Comparison of ENCODE assay signal across 27 mouse cellular contexts in the genomic region with DNA sequence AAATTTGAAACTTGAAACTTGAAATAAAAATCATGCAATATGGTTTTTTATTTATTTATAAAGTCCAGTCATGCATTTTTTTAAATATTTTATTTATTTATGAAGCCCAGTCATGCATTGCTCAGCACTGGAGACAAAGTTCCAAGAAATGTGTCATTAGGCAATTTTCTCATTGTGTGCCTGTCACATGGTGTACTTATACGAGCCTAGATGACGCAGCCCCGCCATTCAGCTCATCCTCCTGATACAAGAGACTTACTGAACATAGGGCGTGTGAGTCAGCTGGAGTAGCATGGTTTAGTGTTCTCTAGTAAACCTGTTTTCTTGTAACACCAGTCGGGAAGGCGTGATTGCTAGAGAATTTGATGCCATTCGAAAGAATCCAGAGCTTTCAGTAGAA. TPM values are rescaled to one million over a fixed set of nuclear protein-coding genes. Genes with fewer than 3 reads are reported as not detected.
DNase-seq lines count a peak whose midpoint lies in the region; ATAC-seq and TF ChIP-seq lines count a peak whose summit lies in the region.
"Had no signal": no experiment of that assay in that cellular context is flagged by ENCODE, and none has a peak within 500 bp of the region (broad histone marks: within the 10 kb centered on the region; RNA-seq: fewer than 3 reads in every experiment).

No protein-coding gene starts in this region.

- DNase-seq in heart, adult 11 months = peak; percentile 71
- no peak for DNase-seq in heart, postnatal 36 days
- no peak for DNase-seq in cerebellum, postnatal 25 days
- DNase-seq: cerebellum, adult 8-10 months; gastrocnemius, adult 2 months; heart, adult 18-20 months; heart, postnatal 4 days; kidney, adult 11 months; kidney, postnatal 10 days; right cerebral cortex, adult 18-20 months; thymus, postnatal 14 days had no signal

- no peak overlapping the region for H3K9ac ChIP-seq in liver, embryonic 15.5 days
- H3K9ac ChIP-seq in forebrain, embryonic 12.5 days = no peak overlapping the region
- H3K9ac ChIP-seq: embryonic facial prominence, embryonic 12.5 days; heart, embryonic 13.5 days; hindbrain, embryonic 15.5 days; limb, embryonic 15.5 days; midbrain, embryonic 13.5 days; neural tube, embryonic 13.5 days had no signal

- peaks cover 3% of the 10 kb centered on the region; the same call in 1 of the 2 replicates for H3K4me1 ChIP-seq in embryonic fibroblast, embryonic 13.5 days (ENCODE audit: control insufficient read depth, insufficient read depth, low read length)
- H3K4me1 ChIP-seq in liver, embryonic 15.5 days (replicated peaks) = peaks cover 54% of the 10 kb centered on the region
- H3K4me1 ChIP-seq in forebrain, embryonic 12.5 days = no peaks in the 10 kb centered on the region
- H3K4me1 ChIP-seq: embryonic facial prominence, embryonic 12.5 days; heart, embryonic 13.5 days; limb, embryonic 15.5 days; midbrain, embryonic 13.5 days had no signal

- intact Hi-C loops in heart, postnatal 36 days (cut with DNase I) = loop anchor here (5.0 kb wide), 1 partner anchor 54 kb away; no protein-coding TSS in a partner anchor

- no peak for ATAC-seq in liver, embryonic 15.5 days (ENCODE audit: insufficient read depth)
- no peak for ATAC-seq in forebrain, embryonic 12.5 days (ENCODE audit: low FRiP score)
- no peak for ATAC-seq in erythroblast, adult 5-6 weeks (replicated peaks; ENCODE audit: low FRiP score, poor library complexity, severe bottlenecking)
- ATAC-seq: lung, postnatal 0 days; midbrain, embryonic 13.5 days had no signal

- H3K27me3 ChIP-seq in C2C12 (ENCODE audit: control insufficient read depth, insufficient read depth, insufficient read length) = no peaks in the 10 kb centered on the region
- H3K27me3 ChIP-seq in liver, embryonic 15.5 days = no peaks in the 10 kb centered on the region
- no peaks in the 10 kb centered on the region for H3K27me3 ChIP-seq in forebrain, embryonic 12.5 days
- H3K27me3 ChIP-seq: embryonic facial prominence, embryonic 12.5 days; heart, embryonic 13.5 days; hindbrain, embryonic 15.5 days; limb, embryonic 15.5 days; midbrain, embryonic 13.5 days; neural tube, embryonic 13.5 days had no signal

- H3ac ChIP-seq in C2C12 (ENCODE audit: control insufficient read depth, insufficient read length, low read depth) = no peak overlapping the region

- 75% methylated on average over 7 of the region's 7 CpGs for WGBS in liver, embryonic 15.5 days (ENCODE audit: insufficient replicate concordance)
- WGBS in forebrain, embryonic 12.5 days = 89% methylated on average over 7 of the region's 7 CpGs

- no peak for TF ChIP-seq POLR2A in embryonic fibroblast, embryonic 13.5 days (IDR thresholded peaks at IDR 0.05; ENCODE audit: low read depth, low read length)

- no peak for TF ChIP-seq CTCF in C2C12 (IDR thresholded peaks at IDR 0.05; ENCODE audit: control insufficient read depth, insufficient read depth, insufficient read length)
- no peak for TF ChIP-seq CTCF in embryonic fibroblast, embryonic 13.5 days (IDR thresholded peaks at IDR 0.05; ENCODE audit: borderline replicate concordance, insufficient read depth, low read length)

- 0 out of 2 replicates have a peak overlapping the region, but pooled peaks have one; percentile 29 for H3K27ac ChIP-seq in embryonic fibroblast, embryonic 13.5 days (ENCODE audit: insufficient read depth, low read length)
- H3K27ac ChIP-seq in liver, embryonic 15.5 days (replicated peaks) = peak overlapping the region; percentile 65; the same call in 1 of the 2 replicates
- no peak overlapping the region for H3K27ac ChIP-seq in forebrain, embryonic 12.5 days
- H3K27ac ChIP-seq: embryonic facial prominence, embryonic 12.5 days; gastrocnemius, adult 2 months; heart, embryonic 13.5 days; hindbrain, embryonic 15.5 days; limb, embryonic 15.5 days; midbrain, embryonic 13.5 days; neural tube, embryonic 13.5 days had no signal

- peaks cover 49% of the 10 kb centered on the region for H3K36me3 ChIP-seq in C2C12 (ENCODE audit: control insufficient read depth, insufficient read depth)
- H3K36me3 ChIP-seq in liver, embryonic 15.5 days (replicated peaks) = peaks cover 65% of the 10 kb centered on the region
- H3K36me3 ChIP-seq in forebrain, embryonic 12.5 days (replicated peaks) = peaks cover 24% of the 10 kb centered on the region

- H3K79me3 ChIP-seq in C2C12 (ENCODE audit: low read depth) = no peaks in the 10 kb centered on the region

- peaks cover 17% of the 10 kb centered on the region for H3K79me2 ChIP-seq in C2C12 (ENCODE audit: control insufficient read depth, insufficient read depth)

- H3K9me3 ChIP-seq in liver, embryonic 15.5 days (replicated peaks) = no peaks in the 10 kb centered on the region
- H3K9me3 ChIP-seq in forebrain, embryonic 12.5 days = no peaks in the 10 kb centered on the region
- H3K9me3 ChIP-seq: embryonic facial prominence, embryonic 12.5 days; heart, embryonic 13.5 days; hindbrain, embryonic 15.5 days; limb, embryonic 15.5 days; midbrain, embryonic 13.5 days; neural tube, embryonic 13.5 days had no signal

- no peak overlapping the region for H3K4me2 ChIP-seq in liver, embryonic 15.5 days
- no peak overlapping the region for H3K4me2 ChIP-seq in forebrain, embryonic 12.5 days
- H3K4me2 ChIP-seq: embryonic facial prominence, embryonic 12.5 days; heart, embryonic 13.5 days; hindbrain, embryonic 15.5 days; limb, embryonic 15.5 days; midbrain, embryonic 13.5 days; neural tube, embryonic 13.5 days had no signal

- H3K4me3 ChIP-seq in C2C12 (ENCODE audit: insufficient read depth, poor library complexity, severe bottlenecking) = no peak overlapping the region
- no peak overlapping the region for H3K4me3 ChIP-seq in embryonic fibroblast, embryonic 13.5 days (ENCODE audit: insufficient read depth, low read length)
- H3K4me3 ChIP-seq in liver, embryonic 15.5 days (replicated peaks) = no peak overlapping the region
- H3K4me3 ChIP-seq in forebrain, embryonic 12.5 days (replicated peaks) = no peak overlapping the region
- H3K4me3 ChIP-seq: embryonic facial prominence, embryonic 12.5 days; gastrocnemius, adult 2 months; heart, embryonic 13.5 days; hindbrain, embryonic 15.5 days; limb, embryonic 15.5 days; midbrain, embryonic 13.5 days; neural tube, embryonic 13.5 days had no signal

TF ChIP-seq in C2C12, 6 proteins besides CTCF, POLR2A, EP300 and RAD21:
- peak; percentile 90 for TF ChIP-seq USF1 (IDR thresholded peaks at IDR 0.05; ENCODE audit: low read depth)
- no peak for TF ChIP-seq MYOG (IDR thresholded peaks at IDR 0.05; ENCODE audit: control insufficient read depth, extremely low read depth, insufficient read length)
- peak; percentile 24 for TF ChIP-seq FOSL1 (IDR thresholded peaks at IDR 0.05; ENCODE audit: insufficient read depth, low read length, poor library complexity, severe bottlenecking)
- TF ChIP-seq MYOD1 (IDR thresholded peaks at IDR 0.05; ENCODE audit: control insufficient read depth, insufficient read length, low read depth) = no peak
- TF ChIP-seq MAX (IDR thresholded peaks at IDR 0.05) = peak; percentile 74
- peak; percentile 70 for TF ChIP-seq CEBPB (IDR thresholded peaks at IDR 0.05; ENCODE audit: low read depth)

RNA-seq across cellular contexts. Expression of a gene that starts 10.2 kb away (rescaled TPM):
- 10 to 100 TPM; 53.7 to 55.6 TPM for total RNA-seq in heart, postnatal 36 days (2021)
- polyA plus RNA-seq in C2C12 (2012; fragmentation: generic; extraction: Trizol) = 58.9 TPM
- 32.8 and 35.1 TPM in 2 replicates for polyA plus RNA-seq in embryonic fibroblast, embryonic 13.5 days (2011; ENCODE audit: insufficient read length, low read depth, missing spikeins)
- polyA plus RNA-seq in liver, embryonic 15.5 days (2015; fragmentation: Nextera tagmentation; extraction: Ambion mirVana) = 69.4 and 69.6 TPM in 2 replicates
- polyA plus RNA-seq in forebrain, embryonic 12.5 days (2016; fragmentation: Nextera tagmentation; extraction: Ambion mirVana) = 55.8 and 58.8 TPM in 2 replicates
- total RNA-seq in erythroblast, adult 5-6 weeks (2015; ENCODE audit: low replicate concordance) = 13.8 and 14.4 TPM in 2 replicates
- total RNA-seq in erythroblast, adult 5-6 weeks (2017; ENCODE audit: low replicate concordance) = 34.2 and 44.5 TPM in 2 replicates

RNA-seq across cellular contexts. Expression of a gene that starts 21.1 kb away (rescaled TPM):
- not detected for total RNA-seq in heart, postnatal 36 days (2021)
- not detected for polyA plus RNA-seq in C2C12 (2012; fragmentation: generic; extraction: Trizol)
- not detected in 2 replicates for polyA plus RNA-seq in embryonic fibroblast, embryonic 13.5 days (2011; ENCODE audit: insufficient read length, low read depth, missing spikeins)
- polyA plus RNA-seq in liver, embryonic 15.5 days (2015; fragmentation: Nextera tagmentation; extraction: Ambion mirVana) = not detected in 2 replicates
- not detected in 2 replicates for polyA plus RNA-seq in forebrain, embryonic 12.5 days (2016; fragmentation: Nextera tagmentation; extraction: Ambion mirVana)
- total RNA-seq in erythroblast, adult 5-6 weeks (2015; ENCODE audit: low replicate concordance) = not detected in 2 replicates
- total RNA-seq in erythroblast, adult 5-6 weeks (2017; ENCODE audit: low replicate concordance) = not detected in 2 replicates
- total RNA-seq: gastrocnemius, adult 2 months; heart, adult 18-20 months; heart, postnatal 4 days; megakaryocyte, adult 5-6 weeks; MEL had no signal
- polyA plus RNA-seq: cortical plate, adult 2 months; embryonic facial prominence, embryonic 12.5 days; heart, embryonic 13.5 days; hindbrain, embryonic 15.5 days; limb, embryonic 15.5 days; lung, postnatal 0 days; midbrain, embryonic 13.5 days; neural tube, embryonic 13.5 days; small intestine, adult 2 months had no signal

RNA-seq across cellular contexts. Expression of a gene that starts 34.6 kb away (rescaled TPM):
- 10 to 100 TPM; 32.2 to 37.5 TPM for total RNA-seq in heart, postnatal 36 days (2021)
- 7.4 TPM for polyA plus RNA-seq in C2C12 (2012; fragmentation: generic; extraction: Trizol)
- polyA plus RNA-seq in embryonic fibroblast, embryonic 13.5 days (2011; ENCODE audit: insufficient read length, low read depth, missing spikeins) = 36.9 and 39.7 TPM in 2 replicates
- polyA plus RNA-seq in liver, embryonic 15.5 days (2015; fragmentation: Nextera tagmentation; extraction: Ambion mirVana) = 2.6 and 2.7 TPM in 2 replicates
- polyA plus RNA-seq in forebrain, embryonic 12.5 days (2016; fragmentation: Nextera tagmentation; extraction: Ambion mirVana) = 1.5 and 1.7 TPM in 2 replicates
- 12.5 and 16.5 TPM in 2 replicates for total RNA-seq in erythroblast, adult 5-6 weeks (2015; ENCODE audit: low replicate concordance)
- total RNA-seq in erythroblast, adult 5-6 weeks (2017; ENCODE audit: low replicate concordance) = 6.3 and 21.8 TPM in 2 replicates

RNA-seq across cellular contexts. Expression of a gene that starts 57.2 kb away (rescaled TPM):
- 100 to 1,000 TPM; 218 to 246 TPM for total RNA-seq in heart, postnatal 36 days (2021)
- polyA plus RNA-seq in C2C12 (2012; fragmentation: generic; extraction: Trizol) = not detected
- polyA plus RNA-seq in embryonic fibroblast, embryonic 13.5 days (2011; ENCODE audit: insufficient read length, low read depth, missing spikeins) = 1.8 and 4.1 TPM in 2 replicates
- 2.9 and 3.2 TPM in 2 replicates for polyA plus RNA-seq in liver, embryonic 15.5 days (2015; fragmentation: Nextera tagmentation; extraction: Ambion mirVana)
- polyA plus RNA-seq in forebrain, embryonic 12.5 days (2016; fragmentation: Nextera tagmentation; extraction: Ambion mirVana) = 26.5 and 27.5 TPM in 2 replicates
- not detected in 2 replicates for total RNA-seq in erythroblast, adult 5-6 weeks (2015; ENCODE audit: low replicate concordance)
- total RNA-seq in erythroblast, adult 5-6 weeks (2017; ENCODE audit: low replicate concordance) = 0.85 TPM in 1 of 2 replicates, not detected in the other
- total RNA-seq: megakaryocyte, adult 5-6 weeks; MEL had no signal
